In genomic region chr11:118200834-118201830, GRCm38 (mm10) we compare ENCODE assay signal across 8 mouse cellular contexts. TPM values are rescaled to one million over a fixed set of nuclear protein-coding genes. Genes with fewer than 3 reads are reported as not detected.
DNase-seq lines count a peak whose midpoint lies in the region; ATAC-seq and TF ChIP-seq lines count a peak whose summit lies in the region.

No protein-coding gene starts in this region.

- H3K9me3 ChIP-seq in lung, postnatal 0 days (ENCODE audit: low read length) = no peaks in the 10 kb centered on the region
- H3K9me3 ChIP-seq in forebrain, embryonic 12.5 days = no peaks in the 10 kb centered on the region
- H3K9me3 ChIP-seq in neural tube, embryonic 14.5 days (ENCODE audit: control insufficient read depth, low read length) = no peaks in the 10 kb centered on the region

- 20% methylated on average over 11 of the region's 11 CpGs for WGBS in lung, postnatal 0 days
- 38% methylated on average over 11 of the region's 11 CpGs for WGBS in forebrain, embryonic 12.5 days
- 22% methylated on average over 11 of the region's 11 CpGs for WGBS in neural tube, embryonic 14.5 days

- no peaks in the 10 kb centered on the region for H3K27me3 ChIP-seq in lung, postnatal 0 days (replicated peaks; ENCODE audit: insufficient read depth, low read length)
- H3K27me3 ChIP-seq in forebrain, embryonic 12.5 days = peaks cover 4% of the 10 kb centered on the region; the same call in 1 of the 2 replicates
- H3K27me3 ChIP-seq in neural tube, embryonic 14.5 days (ENCODE audit: control insufficient read depth, insufficient read depth, low read length) = no peaks in the 10 kb centered on the region

- H3K4me1 ChIP-seq in lung, postnatal 0 days (ENCODE audit: insufficient read depth, low read depth, low read length) = peaks cover 63% of the 10 kb centered on the region
- H3K4me1 ChIP-seq in forebrain, embryonic 12.5 days = peaks cover 75% of the 10 kb centered on the region
- H3K4me1 ChIP-seq in neural tube, embryonic 14.5 days (ENCODE audit: control insufficient read depth, insufficient read depth, low read length) = peaks cover 74% of the 10 kb centered on the region

- 0 out of 2 replicates have a peak overlapping the region, but pooled peaks have one; percentile 5 for H3K27ac ChIP-seq in lung, postnatal 0 days (ENCODE audit: low read length)
- peak overlapping the region; percentile 97 for H3K27ac ChIP-seq in forebrain, embryonic 12.5 days
- peak overlapping the region; percentile 98 for H3K27ac ChIP-seq in neural tube, embryonic 14.5 days (ENCODE audit: low read depth, low read length)

- H3K36me3 ChIP-seq in lung, postnatal 0 days (ENCODE audit: insufficient read depth, low read length) = no peaks in the 10 kb centered on the region
- H3K36me3 ChIP-seq in forebrain, embryonic 12.5 days (replicated peaks) = no peaks in the 10 kb centered on the region
- H3K36me3 ChIP-seq in neural tube, embryonic 14.5 days (ENCODE audit: control insufficient read depth, insufficient read depth, low read length) = no peaks in the 10 kb centered on the region

- peak; percentile 49 for DNase-seq in lung, postnatal 0 days (ENCODE audit: low spot score)
- no peak for DNase-seq in lung, adult 18-20 months
- DNase-seq in kidney, postnatal 4 days = peak; percentile 57 to 67
- DNase-seq in right cerebral cortex, adult 2 months (ENCODE audit: low spot score in 2 of 2) = no peak
- no peak for DNase-seq in thymus, postnatal 10 days (ENCODE audit: low spot score in 2 of 2)
- no peak for DNase-seq in adrenal gland, postnatal 10 days

- ATAC-seq in lung, postnatal 0 days = no peak
- ATAC-seq in forebrain, embryonic 12.5 days (ENCODE audit: low FRiP score) = no peak
- no peak for ATAC-seq in neural tube, embryonic 14.5 days (ENCODE audit: low read depth)

- no peak for TF ChIP-seq CTCF in lung, postnatal 0 days (IDR thresholded peaks at IDR 0.05)

- no peak overlapping the region for H3K9ac ChIP-seq in lung, postnatal 0 days (replicated peaks; ENCODE audit: low read depth)
- H3K9ac ChIP-seq in forebrain, embryonic 12.5 days = peak overlapping the region; percentile 75
- H3K9ac ChIP-seq in neural tube, embryonic 14.5 days (replicated peaks; ENCODE audit: low read depth, low read length) = peak overlapping the region; percentile 77

- no peak overlapping the region for H3K4me3 ChIP-seq in lung, postnatal 0 days (ENCODE audit: low read depth, low read length)
- peak overlapping the region; percentile 47 for H3K4me3 ChIP-seq in forebrain, embryonic 12.5 days (replicated peaks)
- peak overlapping the region; percentile 40 for H3K4me3 ChIP-seq in neural tube, embryonic 14.5 days (ENCODE audit: low read depth, low read length)

- no peak for TF ChIP-seq EP300 in lung, postnatal 0 days (IDR thresholded peaks at IDR 0.05)

- H3K4me2 ChIP-seq in lung, postnatal 0 days (replicated peaks; ENCODE audit: low read depth, low read length) = no peak overlapping the region
- H3K4me2 ChIP-seq in forebrain, embryonic 12.5 days = peak overlapping the region; percentile 81
- peak overlapping the region; percentile 67 for H3K4me2 ChIP-seq in neural tube, embryonic 14.5 days (ENCODE audit: low read depth, low read length)

RNA-seq across cellular contexts. Expression of gene Cyth1, which starts 47.3 kb away (rescaled TPM):
- 19.4 and 19.5 TPM in 2 replicates for polyA plus RNA-seq in lung, postnatal 0 days (2015; fragmentation: Nextera tagmentation; extraction: Ambion mirVana)
- polyA plus RNA-seq in forebrain, embryonic 12.5 days (2016; fragmentation: Nextera tagmentation; extraction: Ambion mirVana) = 24.0 and 24.9 TPM in 2 replicates
- polyA plus RNA-seq in neural tube, embryonic 14.5 days (2014; fragmentation: Nextera tagmentation; extraction: Ambion mirVana) = 16.0 and 17.7 TPM in 2 replicates
- total RNA-seq in adrenal gland, postnatal 10 days (2021) = 10 to 100 TPM; 51.0 to 56.2 TPM

Comparison
In these comparisons a context has a peak if more than half of its experiments do, and no peak if none do; other contexts are left out.
1. DNase-seq: peak in lung, postnatal 0 days (single experiment) and kidney, postnatal 4 days (2 of 2); none in lung, adult 18-20 months (0 of 2), right cerebral cortex, adult 2 months (0 of 2), thymus, postnatal 10 days (0 of 2) and adrenal gland, postnatal 10 days (single experiment).
2. H3K27ac ChIP-seq: peak in every context shown above with its lines; median percentile 98 in neural tube, embryonic 14.5 days; 97 in forebrain, embryonic 12.5 days; 5 in lung, postnatal 0 days.